Mouse (Mus musculus) testis, adult 2 months (tissue): Measurements from ENCODE around the gene Scamp4.

ENCODE experiments used
- CTCF ChIP-seq: fragments of 200-500 bp; IDR thresholded peaks from 2 replicates; pipeline ENCODE4 v1.5.1; 2012; ENCODE audit warnings: low read depth, mild to moderate bottlenecking, inconsistent platforms, low read length, moderate library complexity; ENCODE audit not compliant: control insufficient read depth, insufficient read depth, insufficient replicate concordance
- POLR2A ChIP-seq: fragments of 200-500 bp; IDR thresholded peaks from 2 replicates; pipeline ENCODE4 v1.6.1; 2012; ENCODE audit warnings: low read depth, mild to moderate bottlenecking, inconsistent platforms, low read length, moderate library complexity; ENCODE audit not compliant: control insufficient read depth

GRCm38 (mm10) chr10:80621690-80621939, 18.9 kb downstream of the Scamp4 start:
- TF ChIP-seq CTCF (no peak), POLR2A (no peak)
